Mouse (Mus musculus): Measurements from ENCODE around the gene Rdh7. TPM values are rescaled to one million over a fixed set of nuclear protein-coding genes. Genes with fewer than 3 reads are reported as not detected.

Gene Rdh7
- polyA plus RNA-seq, 1 experiment, result not detected

Other genes starting within 250 kb of the Rdh7 start
- 55.1 and 55.8 TPM in 2 replicates for gene Stat6, start 245.8 kb downstream of the Rdh7 start, polyA plus RNA-seq (2011; ENCODE audit: insufficient read length, low read depth, missing spikeins)
- 8.5 and 10.6 TPM in 2 replicates for gene Nemp1, start 221.9 kb downstream of the Rdh7 start, polyA plus RNA-seq (2011; ENCODE audit: insufficient read length, low read depth, missing spikeins)
- 69.7 and 77.8 TPM in 2 replicates for gene Nab2, start 220.2 kb downstream of the Rdh7 start, polyA plus RNA-seq (2011; ENCODE audit: insufficient read length, low read depth, missing spikeins)
- gene Myo1a, start 183.6 kb downstream of the Rdh7 start, polyA plus RNA-seq (2011; ENCODE audit: insufficient read length, low read depth, missing spikeins), result 0.51 TPM in 1 of 2 replicates, not detected in the other
- not detected in 2 replicates for gene Tac2, start 164.3 kb downstream of the Rdh7 start, polyA plus RNA-seq (2011; ENCODE audit: insufficient read length, low read depth, missing spikeins)
- gene Zbtb39, start 149.3 kb downstream of the Rdh7 start, polyA plus RNA-seq (2011; ENCODE audit: insufficient read length, low read depth, missing spikeins), result 5.4 and 5.8 TPM in 2 replicates
- not detected in 2 replicates for gene Gpr182, start 137.1 kb downstream of the Rdh7 start, polyA plus RNA-seq (2011; ENCODE audit: insufficient read length, low read depth, missing spikeins)
- gene Rdh1, start 129.1 kb downstream of the Rdh7 start, polyA plus RNA-seq (2011; ENCODE audit: insufficient read length, low read depth, missing spikeins), result 0.17 and 0.30 TPM in 2 replicates
- gene Rdh16f1, start 129.0 kb downstream of the Rdh7 start, polyA plus RNA-seq (2011; ENCODE audit: insufficient read length, low read depth, missing spikeins), result not detected in 2 replicates
- gene Rdh9, start 112.4 kb downstream of the Rdh7 start, polyA plus RNA-seq (2011; ENCODE audit: insufficient read length, low read depth, missing spikeins), result 0.76 and 0.78 TPM in 2 replicates
- gene Rdh16, start 87.7 kb downstream of the Rdh7 start, polyA plus RNA-seq (2011; ENCODE audit: insufficient read length, low read depth, missing spikeins), result 0.18 TPM in 1 of 2 replicates, not detected in the other
- gene Rdh19, start 38.9 kb downstream of the Rdh7 start, polyA plus RNA-seq (2011; ENCODE audit: insufficient read length, low read depth, missing spikeins), result not detected in 2 replicates
- gene Rdh16f2, start 22.3 kb downstream of the Rdh7 start, polyA plus RNA-seq (2011; ENCODE audit: insufficient read length, low read depth, missing spikeins), result not detected in 2 replicates
- gene Sdr9c7, start 9.7 kb upstream of the Rdh7 start, polyA plus RNA-seq (2011; ENCODE audit: insufficient read length, low read depth, missing spikeins), result not detected in 2 replicates
- not detected in 2 replicates for gene Hsd17b6, start 118.8 kb upstream of the Rdh7 start, polyA plus RNA-seq (2011; ENCODE audit: insufficient read length, low read depth, missing spikeins)
- gene Prim1, start 126.4 kb upstream of the Rdh7 start, polyA plus RNA-seq (2011; ENCODE audit: insufficient read length, low read depth, missing spikeins), result 21.8 and 30.9 TPM in 2 replicates
- 887 and 940 TPM in 2 replicates for gene Naca, start 146.8 kb upstream of the Rdh7 start, polyA plus RNA-seq (2011; ENCODE audit: insufficient read length, low read depth, missing spikeins)
- gene Ptges3, start 170.1 kb upstream of the Rdh7 start, polyA plus RNA-seq (2011; ENCODE audit: insufficient read length, low read depth, missing spikeins), result 270 and 308 TPM in 2 replicates
- 979 and 1,112 TPM in 2 replicates for gene Atp5b, start 194.5 kb upstream of the Rdh7 start, polyA plus RNA-seq (2011; ENCODE audit: insufficient read length, low read depth, missing spikeins)
- gene Baz2a, start 202.8 kb upstream of the Rdh7 start, polyA plus RNA-seq (2011; ENCODE audit: insufficient read length, low read depth, missing spikeins), result 32.4 and 36.8 TPM in 2 replicates

Data from embryonic fibroblast, embryonic 13.5 days (primary cell).